11 mouse cellular contexts compared by ENCODE assay signal in genomic region chr11:58913776-58914175, GRCm38 (mm10). TPM values are rescaled to one million over a fixed set of nuclear protein-coding genes. Genes with fewer than 3 reads are reported as not detected.
DNase-seq lines count a peak whose midpoint lies in the region; ATAC-seq and TF ChIP-seq lines count a peak whose summit lies in the region.
"Had no signal": no experiment of that assay in that cellular context is flagged by ENCODE, and none has a peak within 500 bp of the region (broad histone marks: within the 10 kb centered on the region; RNA-seq: fewer than 3 reads in every experiment).

No protein-coding gene starts in this region.

- ATAC-seq in forebrain, embryonic 11.5 days (replicated peaks; ENCODE audit: low FRiP score) = no peak
- ATAC-seq in forebrain, embryonic 13.5 days = no peak
- no peak for ATAC-seq in hindbrain, postnatal 0 days
- no peak for ATAC-seq in hindbrain, embryonic 16.5 days
- peak; percentile 40 for ATAC-seq in erythroid progenitor cell, adult 5-6 weeks (replicated peaks; ENCODE audit: low FRiP score, poor library complexity, severe bottlenecking)
- peak; percentile 67 for ATAC-seq in liver, embryonic 15.5 days (ENCODE audit: insufficient read depth)
- no peak for ATAC-seq in frontal cortex, adult (ENCODE audit: low TSS enrichment)

- no peaks in the 10 kb centered on the region for H3K27me3 ChIP-seq in forebrain, embryonic 11.5 days (ENCODE audit: control insufficient read depth, insufficient read depth, low read length)
- peaks cover 6% of the 10 kb centered on the region for H3K27me3 ChIP-seq in forebrain, embryonic 13.5 days
- no peaks in the 10 kb centered on the region for H3K27me3 ChIP-seq in hindbrain, postnatal 0 days (ENCODE audit: insufficient read depth, low read length)
- H3K27me3 ChIP-seq in hindbrain, embryonic 16.5 days (replicated peaks; ENCODE audit: control insufficient read depth, insufficient read depth, low read length) = no peaks in the 10 kb centered on the region
- no peaks in the 10 kb centered on the region for H3K27me3 ChIP-seq in liver, embryonic 15.5 days

- 0 out of 2 replicates have a peak, but pooled peaks cover 2% of the 10 kb centered on the region for H3K4me1 ChIP-seq in forebrain, embryonic 11.5 days (replicated peaks; ENCODE audit: control insufficient read depth, insufficient read depth, low read length)
- H3K4me1 ChIP-seq in forebrain, embryonic 13.5 days = 0 out of 2 replicates have a peak, but pooled peaks cover 6% of the 10 kb centered on the region
- H3K4me1 ChIP-seq in hindbrain, postnatal 0 days (ENCODE audit: insufficient read depth, low read length) = no peaks in the 10 kb centered on the region
- H3K4me1 ChIP-seq in hindbrain, embryonic 16.5 days (ENCODE audit: control insufficient read depth, insufficient read depth, low read depth, low read length) = peaks cover 6% of the 10 kb centered on the region
- peaks cover 72% of the 10 kb centered on the region for H3K4me1 ChIP-seq in liver, embryonic 15.5 days (replicated peaks)

- H3K36me3 ChIP-seq in forebrain, embryonic 11.5 days (ENCODE audit: control insufficient read depth, insufficient read depth, low read length) = no peaks in the 10 kb centered on the region
- H3K36me3 ChIP-seq in forebrain, embryonic 13.5 days (ENCODE audit: poor library complexity, severe bottlenecking) = no peaks in the 10 kb centered on the region
- H3K36me3 ChIP-seq in hindbrain, postnatal 0 days (ENCODE audit: insufficient read depth, low read length) = no peaks in the 10 kb centered on the region
- H3K36me3 ChIP-seq in hindbrain, embryonic 16.5 days (ENCODE audit: control insufficient read depth, insufficient read depth, low read length) = no peaks in the 10 kb centered on the region
- H3K36me3 ChIP-seq in liver, embryonic 15.5 days (replicated peaks) = no peaks in the 10 kb centered on the region; the same call in 1 of the 2 replicates

- H3K27ac ChIP-seq in forebrain, embryonic 11.5 days (ENCODE audit: low read depth, low read length) = no peak overlapping the region
- no peak overlapping the region for H3K27ac ChIP-seq in forebrain, embryonic 13.5 days
- no peak overlapping the region for H3K27ac ChIP-seq in hindbrain, postnatal 0 days
- H3K27ac ChIP-seq in hindbrain, embryonic 16.5 days (ENCODE audit: low read depth, low read length) = no peak overlapping the region
- H3K27ac ChIP-seq in liver, embryonic 15.5 days (replicated peaks) = peak overlapping the region; percentile 97

- H3K4me3 ChIP-seq in forebrain, embryonic 11.5 days (ENCODE audit: low read depth, low read length) = no peak overlapping the region
- no peak overlapping the region for H3K4me3 ChIP-seq in forebrain, embryonic 13.5 days
- no peak overlapping the region for H3K4me3 ChIP-seq in hindbrain, postnatal 0 days (ENCODE audit: low read length)
- no peak overlapping the region for H3K4me3 ChIP-seq in hindbrain, embryonic 16.5 days (ENCODE audit: low read length)
- peak overlapping the region; percentile 52 for H3K4me3 ChIP-seq in liver, embryonic 15.5 days (replicated peaks)

- no peak for TF ChIP-seq CTCF in hindbrain, postnatal 0 days (IDR thresholded peaks at IDR 0.05; ENCODE audit: low read depth)

- peak overlapping the region; percentile 46; the same call in 1 of the 2 replicates for H3K4me2 ChIP-seq in forebrain, embryonic 11.5 days (ENCODE audit: low read depth, low read length, severe bottlenecking)
- no peak overlapping the region for H3K4me2 ChIP-seq in forebrain, embryonic 13.5 days
- H3K4me2 ChIP-seq in hindbrain, postnatal 0 days (ENCODE audit: low read depth, low read length) = peak overlapping the region; percentile 68; the same call in 1 of the 2 replicates
- no peak overlapping the region for H3K4me2 ChIP-seq in hindbrain, embryonic 16.5 days (ENCODE audit: low read length)
- H3K4me2 ChIP-seq in liver, embryonic 15.5 days = peak overlapping the region; percentile 85

- WGBS in forebrain, embryonic 11.5 days = 94% methylated on average over 1 of the region's 1 CpGs
- 100% methylated on average over 1 of the region's 1 CpGs for WGBS in forebrain, embryonic 13.5 days
- WGBS in hindbrain, postnatal 0 days = 92% methylated on average over 1 of the region's 1 CpGs
- WGBS in hindbrain, embryonic 16.5 days = 92% methylated on average over 1 of the region's 1 CpGs
- WGBS in liver, embryonic 15.5 days (ENCODE audit: insufficient replicate concordance) = 23% methylated on average over 1 of the region's 1 CpGs

- no peaks in the 10 kb centered on the region for H3K9me3 ChIP-seq in forebrain, embryonic 11.5 days (ENCODE audit: control insufficient read depth, low read length)
- H3K9me3 ChIP-seq in forebrain, embryonic 13.5 days (replicated peaks) = no peaks in the 10 kb centered on the region
- no peaks in the 10 kb centered on the region for H3K9me3 ChIP-seq in hindbrain, postnatal 0 days (ENCODE audit: low read length)
- no peaks in the 10 kb centered on the region for H3K9me3 ChIP-seq in hindbrain, embryonic 16.5 days (ENCODE audit: control insufficient read depth, low read length)
- H3K9me3 ChIP-seq in liver, embryonic 15.5 days (replicated peaks) = no peaks in the 10 kb centered on the region

- H3K9ac ChIP-seq in forebrain, embryonic 11.5 days (ENCODE audit: low read length) = no peak overlapping the region
- H3K9ac ChIP-seq in forebrain, embryonic 13.5 days = no peak overlapping the region
- H3K9ac ChIP-seq in hindbrain, postnatal 0 days (replicated peaks; ENCODE audit: low read length) = peak overlapping the region; percentile 51
- H3K9ac ChIP-seq in hindbrain, embryonic 16.5 days (ENCODE audit: low read depth, low read length) = no peak overlapping the region
- H3K9ac ChIP-seq in liver, embryonic 15.5 days = peak overlapping the region; percentile 71

- no peak for DNase-seq in forebrain, embryonic 11.5 days (ENCODE audit: low spot score)
- DNase-seq in hindbrain, postnatal 0 days (ENCODE audit: low spot score) = no peak
- DNase-seq in right cerebral cortex, postnatal 36 days (ENCODE audit: low spot score in 2 of 2) = no peak
- DNase-seq: adrenal gland, postnatal 10 days; layer of hippocampus, postnatal 36 days had no signal

RNA-seq across cellular contexts. Expression of gene Btnl10, which starts 3.9 kb away (rescaled TPM):
- not detected in 2 replicates for polyA plus RNA-seq in forebrain, embryonic 11.5 days (2014; fragmentation: Nextera tagmentation; extraction: Ambion mirVana)
- not detected in 2 replicates for polyA plus RNA-seq in forebrain, embryonic 13.5 days (2015; fragmentation: Nextera tagmentation; extraction: Ambion mirVana)
- not detected in 2 replicates for total RNA-seq in hindbrain, postnatal 0 days (2014; rRNA removed)
- 0.04 TPM in 1 of 2 replicates, not detected in the other for polyA plus RNA-seq in hindbrain, postnatal 0 days (2015; fragmentation: Nextera tagmentation; extraction: Ambion mirVana)
- not detected in 2 replicates for polyA plus RNA-seq in hindbrain, embryonic 16.5 days (2015; fragmentation: Nextera tagmentation; extraction: Ambion mirVana)
- total RNA-seq in erythroid progenitor cell, adult 5-6 weeks (2015; ENCODE audit: low replicate concordance) = 407 and 422 TPM in 2 replicates
- total RNA-seq in erythroid progenitor cell, adult 5-6 weeks (2017; ENCODE audit: low replicate concordance) = 484 and 553 TPM in 2 replicates
- polyA plus RNA-seq in liver, embryonic 15.5 days (2015; fragmentation: Nextera tagmentation; extraction: Ambion mirVana) = 14.3 and 16.4 TPM in 2 replicates
- total RNA-seq: liver, adult 2 months had no signal
- polyA plus RNA-seq: liver, adult 2 months had no signal

RNA-seq across cellular contexts. Expression of gene Zfp39, which starts 9.8 kb away (rescaled TPM):
- 8.1 and 8.8 TPM in 2 replicates for polyA plus RNA-seq in forebrain, embryonic 11.5 days (2014; fragmentation: Nextera tagmentation; extraction: Ambion mirVana)
- 4.8 and 4.9 TPM in 2 replicates for polyA plus RNA-seq in forebrain, embryonic 13.5 days (2015; fragmentation: Nextera tagmentation; extraction: Ambion mirVana)
- total RNA-seq in hindbrain, postnatal 0 days (2014; rRNA removed) = 7.1 and 7.2 TPM in 2 replicates
- 4.2 and 4.7 TPM in 2 replicates for polyA plus RNA-seq in hindbrain, postnatal 0 days (2015; fragmentation: Nextera tagmentation; extraction: Ambion mirVana)
- 6.1 and 8.1 TPM in 2 replicates for polyA plus RNA-seq in hindbrain, embryonic 16.5 days (2015; fragmentation: Nextera tagmentation; extraction: Ambion mirVana)
- 79.2 and 83.3 TPM in 2 replicates for total RNA-seq in erythroid progenitor cell, adult 5-6 weeks (2015; ENCODE audit: low replicate concordance)
- total RNA-seq in erythroid progenitor cell, adult 5-6 weeks (2017; ENCODE audit: low replicate concordance) = 44.4 and 49.4 TPM in 2 replicates
- 4.8 and 5.2 TPM in 2 replicates for polyA plus RNA-seq in liver, embryonic 15.5 days (2015; fragmentation: Nextera tagmentation; extraction: Ambion mirVana)

RNA-seq across cellular contexts. Expression of gene Rnf187, which starts 24.9 kb away (rescaled TPM):
- 386 and 426 TPM in 2 replicates for polyA plus RNA-seq in forebrain, embryonic 11.5 days (2014; fragmentation: Nextera tagmentation; extraction: Ambion mirVana)
- polyA plus RNA-seq in forebrain, embryonic 13.5 days (2015; fragmentation: Nextera tagmentation; extraction: Ambion mirVana) = 368 and 373 TPM in 2 replicates
- total RNA-seq in hindbrain, postnatal 0 days (2014; rRNA removed) = 975 and 1,069 TPM in 2 replicates
- polyA plus RNA-seq in hindbrain, postnatal 0 days (2015; fragmentation: Nextera tagmentation; extraction: Ambion mirVana) = 649 and 670 TPM in 2 replicates
- polyA plus RNA-seq in hindbrain, embryonic 16.5 days (2015; fragmentation: Nextera tagmentation; extraction: Ambion mirVana) = 563 and 570 TPM in 2 replicates
- total RNA-seq in erythroid progenitor cell, adult 5-6 weeks (2015; ENCODE audit: low replicate concordance) = 104 and 109 TPM in 2 replicates
- total RNA-seq in erythroid progenitor cell, adult 5-6 weeks (2017; ENCODE audit: low replicate concordance) = 104 and 117 TPM in 2 replicates
- polyA plus RNA-seq in liver, embryonic 15.5 days (2015; fragmentation: Nextera tagmentation; extraction: Ambion mirVana) = 111 and 117 TPM in 2 replicates

RNA-seq across cellular contexts. Expression of gene Hist3h2ba, which starts 34.9 kb away (rescaled TPM):
- 84.9 and 93.6 TPM in 2 replicates for polyA plus RNA-seq in forebrain, embryonic 11.5 days (2014; fragmentation: Nextera tagmentation; extraction: Ambion mirVana)
- 315 and 321 TPM in 2 replicates for polyA plus RNA-seq in forebrain, embryonic 13.5 days (2015; fragmentation: Nextera tagmentation; extraction: Ambion mirVana)
- total RNA-seq in hindbrain, postnatal 0 days (2014; rRNA removed) = 625 and 1,276 TPM in 2 replicates
- polyA plus RNA-seq in hindbrain, postnatal 0 days (2015; fragmentation: Nextera tagmentation; extraction: Ambion mirVana) = 103 and 109 TPM in 2 replicates
- 249 and 250 TPM in 2 replicates for polyA plus RNA-seq in hindbrain, embryonic 16.5 days (2015; fragmentation: Nextera tagmentation; extraction: Ambion mirVana)
- 265 and 290 TPM in 2 replicates for total RNA-seq in erythroid progenitor cell, adult 5-6 weeks (2015; ENCODE audit: low replicate concordance)
- total RNA-seq in erythroid progenitor cell, adult 5-6 weeks (2017; ENCODE audit: low replicate concordance) = 136 and 409 TPM in 2 replicates
- 9.2 and 9.6 TPM in 2 replicates for polyA plus RNA-seq in liver, embryonic 15.5 days (2015; fragmentation: Nextera tagmentation; extraction: Ambion mirVana)
- polyA plus RNA-seq: liver, adult 2 months had no signal

RNA-seq across cellular contexts. Expression of gene Hist3h2a, which starts 40.7 kb away (rescaled TPM):
- 52.9 and 54.1 TPM in 2 replicates for polyA plus RNA-seq in forebrain, embryonic 11.5 days (2014; fragmentation: Nextera tagmentation; extraction: Ambion mirVana)
- 126 and 132 TPM in 2 replicates for polyA plus RNA-seq in forebrain, embryonic 13.5 days (2015; fragmentation: Nextera tagmentation; extraction: Ambion mirVana)
- 218 and 236 TPM in 2 replicates for total RNA-seq in hindbrain, postnatal 0 days (2014; rRNA removed)
- polyA plus RNA-seq in hindbrain, postnatal 0 days (2015; fragmentation: Nextera tagmentation; extraction: Ambion mirVana) = 49.6 and 53.3 TPM in 2 replicates
- polyA plus RNA-seq in hindbrain, embryonic 16.5 days (2015; fragmentation: Nextera tagmentation; extraction: Ambion mirVana) = 85.3 and 89.6 TPM in 2 replicates
- total RNA-seq in erythroid progenitor cell, adult 5-6 weeks (2015; ENCODE audit: low replicate concordance) = 186 and 192 TPM in 2 replicates
- 1,299 and 1,489 TPM in 2 replicates for total RNA-seq in erythroid progenitor cell, adult 5-6 weeks (2017; ENCODE audit: low replicate concordance)
- polyA plus RNA-seq in liver, embryonic 15.5 days (2015; fragmentation: Nextera tagmentation; extraction: Ambion mirVana) = 16.1 and 16.4 TPM in 2 replicates

Comparison
In these comparisons a context has a peak if more than half of its experiments do, and no peak if none do; other contexts are left out.
1. H3K4me2 ChIP-seq: peak in forebrain, embryonic 11.5 days (single experiment), hindbrain, postnatal 0 days (single experiment) and liver, embryonic 15.5 days (single experiment); none in forebrain, embryonic 13.5 days (single experiment) and hindbrain, embryonic 16.5 days (single experiment).
2. H3K9ac ChIP-seq: peak in hindbrain, postnatal 0 days (single experiment) and liver, embryonic 15.5 days (single experiment); none in forebrain, embryonic 11.5 days (single experiment), forebrain, embryonic 13.5 days (single experiment) and hindbrain, embryonic 16.5 days (single experiment).
3. ATAC-seq: peak in erythroid progenitor cell, adult 5-6 weeks (single experiment) and liver, embryonic 15.5 days (single experiment); none in forebrain, embryonic 11.5 days (single experiment), forebrain, embryonic 13.5 days (single experiment), hindbrain, postnatal 0 days (single experiment), hindbrain, embryonic 16.5 days (single experiment) and frontal cortex, adult (single experiment).
4. RNA of gene Btnl10, which starts 3.9 kb away (polyA plus RNA-seq): 14.3 to 16.4 TPM in liver, embryonic 15.5 days; not detected in forebrain, embryonic 13.5 days, 0.04 TPM in hindbrain, postnatal 0 days, not detected in hindbrain, embryonic 16.5 days and not detected in forebrain, embryonic 11.5 days; every median in the first group is over 10 times any median in the second.